Mouse (Mus musculus) kidney, embryonic 15.5 days (tissue): ENCODE results near the gene Tra2b. TPM values are rescaled to one million over a fixed set of nuclear protein-coding genes. Genes with fewer than 3 reads are reported as not detected.
"Not testable (repeated sequence)": the region's sequence is repeated elsewhere in the genome, so short reads cannot be mapped to it uniquely, and the experiment has no call there.

Source experiments
- ATAC-seq: fragments of 200-750 bp; cut with Nextera tagmentation; replicated peaks from 2 replicates; pipeline ENCODE4 v1.8.0; 2017; ENCODE audit warnings: moderate TSS enrichment; ENCODE audit not compliant: low FRiP score
- H3K27ac ChIP-seq: fragments of 300-500 bp; sonication (generic); 2 replicates; pipeline ENCODE4 v1.5.1; 2015; ENCODE audit warnings: mild to moderate bottlenecking, inconsistent platforms
- H3K27me3 ChIP-seq: fragments of 300-500 bp; sonication (generic); 2 replicates; pipeline ENCODE4 v1.6.1; 2015; ENCODE audit warnings: inconsistent platforms
- H3K36me3 ChIP-seq: fragments of 300-500 bp; sonication (generic); 2 replicates; pipeline ENCODE4 v1.6.1; 2015; ENCODE audit warnings: inconsistent platforms
- H3K4me1 ChIP-seq: fragments of 300-500 bp; sonication (generic); 2 replicates; pipeline ENCODE4 v1.6.1; 2015; ENCODE audit warnings: inconsistent platforms
- H3K4me2 ChIP-seq: fragments of 300-500 bp; sonication (generic); 2 replicates; pipeline ENCODE4 v1.6.1; 2015; ENCODE audit warnings: moderate library complexity, mild to moderate bottlenecking, inconsistent platforms
- H3K4me3 ChIP-seq: fragments of 300-500 bp; sonication (generic); replicated peaks from 2 replicates; pipeline ENCODE4 v1.5.1; 2015; ENCODE audit warnings: mild to moderate bottlenecking, inconsistent platforms
- H3K9ac ChIP-seq: fragments of 300-500 bp; sonication (generic); 2 replicates; pipeline ENCODE4 v1.6.1; 2015; ENCODE audit warnings: mild to moderate bottlenecking, inconsistent platforms
- H3K9me3 ChIP-seq: fragments of 300-500 bp; sonication (generic); replicated peaks from 2 replicates; pipeline ENCODE4 v1.6.1; 2016; ENCODE audit warnings: inconsistent platforms
- WGBS: fragments of 180-500 bp; shearing (Covaris S2); methylation state at CpG from one replicate; pipeline ENCODE4 v1.1.7; 2015; ENCODE audit warnings: mixed read lengths; 5-methylcytosine and 5-hydroxymethylcytosine counted together
- polyA plus RNA-seq: library from polyadenylated mRNA; unstranded; fragments of >200 nt; fragmentation: Nextera tagmentation; extraction: Ambion mirVana; gene quantifications from 2 replicates; pipeline ENCODE4 v1.2.1, GENCODE M21; 2015

Tra2b gene
- polyA plus RNA-seq, result 387 and 421 TPM in 2 replicates

DNA sequence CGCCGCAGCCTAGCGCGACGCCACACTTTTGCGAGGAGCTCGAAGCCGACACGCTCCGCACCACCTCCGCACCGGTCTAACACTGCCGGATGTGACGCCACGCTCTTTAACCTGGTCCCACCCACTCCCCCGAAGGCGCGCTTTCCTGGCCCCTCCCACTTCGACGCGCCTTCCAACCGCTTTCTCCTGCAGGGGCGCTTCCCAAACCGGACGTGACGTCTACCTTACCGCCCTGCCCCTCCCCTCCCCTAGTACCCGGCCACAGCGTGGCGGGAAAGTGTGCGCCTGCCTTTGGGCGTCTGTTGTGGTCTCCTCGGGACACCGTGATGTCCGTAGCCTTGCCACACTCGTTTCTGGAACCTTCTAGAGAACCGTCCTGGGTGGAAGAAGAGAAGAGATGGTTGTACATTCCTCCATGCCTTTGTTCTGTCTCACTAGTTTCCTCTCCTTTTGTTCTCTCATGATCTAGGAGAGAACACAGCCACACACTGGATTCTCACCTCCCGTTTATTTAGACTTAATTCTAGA is at the start of gene Tra2b:
TSS of gene Tra2b (minus strand) at position 157 of the 528 bp plus-strand sequence.
- Histone ChIP-seq H3K9me3 (no peaks in the 10 kb centered on the region), H3K4me3 (peak within 1 kb of the TSS; percentile 64), H3K4me1 (peaks cover 18% of the 10 kb centered on the region), H3K9ac (peak within 1 kb of the TSS; percentile 95), H3K27me3 (no peaks in the 10 kb centered on the region), H3K27ac (peak within 1 kb of the TSS; percentile 98), H3K36me3 (no peaks in the 10 kb centered on the region), H3K4me2 (peak within 1 kb of the TSS; percentile 72)
- ATAC-seq, result peak; percentile 99
- WGBS, result 0% methylated on average over 38 of the region's 38 CpGs

GRCm38 (mm10) chr16:22310649-22311048 is 44.8 kb upstream of the Tra2b start:
- no peak overlapping the region for H3K4me2 ChIP-seq
- no peaks in the 10 kb centered on the region for H3K27me3 ChIP-seq
- H3K36me3 ChIP-seq, result no peaks in the 10 kb centered on the region
- ATAC-seq, result no peak
- WGBS, result 25% methylated on average over 1 of the region's 1 CpGs
- no peaks in the 10 kb centered on the region for H3K4me1 ChIP-seq
- no peak overlapping the region for H3K9ac ChIP-seq
- no peaks in the 10 kb centered on the region for H3K9me3 ChIP-seq
- no peak overlapping the region for H3K27ac ChIP-seq
- no peak overlapping the region for H3K4me3 ChIP-seq

DNA sequence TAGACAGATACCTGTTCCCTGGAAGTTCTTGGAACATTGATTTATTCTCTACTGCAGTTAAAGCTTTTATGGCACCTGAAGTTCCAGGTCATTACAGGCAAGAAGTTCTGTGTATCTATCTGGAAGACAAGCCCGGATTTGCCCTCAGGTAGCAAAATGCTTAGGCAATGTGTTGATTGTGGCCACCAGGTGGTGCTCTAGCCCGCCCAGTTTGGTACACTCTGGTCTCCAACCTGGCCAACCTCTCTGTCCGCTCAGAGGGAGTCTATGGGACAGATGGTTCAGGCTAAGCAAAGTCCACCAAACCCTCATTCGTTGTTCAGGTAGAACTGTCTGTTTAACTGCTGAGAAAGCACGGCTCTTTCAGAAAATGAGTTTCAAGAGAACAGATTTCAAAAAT is 36.8 kb upstream of the Tra2b start:
- Histone ChIP-seq H3K36me3 (no peaks in the 10 kb centered on the region), H3K4me1 (no peaks in the 10 kb centered on the region), H3K27ac (no peak overlapping the region), H3K9me3 (no peaks in the 10 kb centered on the region), H3K4me3 (no peak overlapping the region), H3K9ac (no peak overlapping the region), H3K27me3 (0 out of 2 replicates have a peak, but pooled peaks cover 4% of the 10 kb centered on the region), H3K4me2 (no peak overlapping the region)
- ATAC-seq, result 0 out of 2 replicates have a peak, but pooled peaks have one; percentile 43
- 28% methylated on average over 5 of the region's 5 CpGs for WGBS

DNA sequence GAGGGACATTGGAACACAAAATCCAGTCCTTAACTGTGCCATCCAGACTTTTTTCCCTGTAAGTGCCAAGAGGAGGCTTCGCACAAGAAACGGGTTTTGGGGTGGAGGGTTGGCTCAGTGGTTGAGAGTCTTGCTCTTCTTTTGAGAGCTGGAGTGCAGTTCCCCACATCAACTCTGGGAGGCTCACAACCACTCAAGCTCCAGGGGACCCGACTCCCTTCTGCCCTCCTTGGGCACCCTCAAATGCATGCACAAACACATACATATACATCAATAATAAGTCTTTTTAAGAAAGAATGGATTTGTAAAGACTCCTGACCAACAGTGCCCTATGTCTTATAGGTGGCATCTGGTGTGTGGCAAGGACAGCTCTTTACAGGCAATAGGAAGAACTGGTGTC is 35.6 kb upstream of the Tra2b start:
- no peak overlapping the region for H3K4me3 ChIP-seq
- no peak overlapping the region for H3K4me2 ChIP-seq
- H3K27me3 ChIP-seq, result 0 out of 2 replicates have a peak, but pooled peaks cover 4% of the 10 kb centered on the region
- no peak overlapping the region for H3K9ac ChIP-seq
- H3K36me3 ChIP-seq, result no peaks in the 10 kb centered on the region
- no peak for ATAC-seq
- no peak overlapping the region for H3K27ac ChIP-seq
- WGBS, result 76% methylated on average over 3 of the region's 3 CpGs
- no peaks in the 10 kb centered on the region for H3K4me1 ChIP-seq
- no peaks in the 10 kb centered on the region for H3K9me3 ChIP-seq

- no peak overlapping the region for H3K27ac ChIP-seq
- no peak overlapping the region for H3K4me2 ChIP-seq
- H3K9me3 ChIP-seq, result no peaks in the 10 kb centered on the region
- 66% methylated on average over 6 of the region's 6 CpGs for WGBS
- ATAC-seq, result no peak
- H3K4me1 ChIP-seq, result no peaks in the 10 kb centered on the region
- no peak overlapping the region for H3K9ac ChIP-seq
- H3K27me3 ChIP-seq, result 0 out of 2 replicates have a peak, but pooled peaks cover 4% of the 10 kb centered on the region
- H3K36me3 ChIP-seq, result no peaks in the 10 kb centered on the region
- H3K4me3 ChIP-seq, result no peak overlapping the region
Measured at GRCm38 (mm10) chr16:22296901-22297300, 31.1 kb upstream of the Tra2b start.

GRCm38 (mm10) chr16:22294812-22295211 is 29.0 kb upstream of the Tra2b start:
- not testable (repeated sequence) for H3K9ac ChIP-seq, H3K27me3 ChIP-seq, ATAC-seq, H3K4me1 ChIP-seq, H3K4me2 ChIP-seq, H3K27ac ChIP-seq, H3K36me3 ChIP-seq, H3K9me3 ChIP-seq, H3K4me3 ChIP-seq
- WGBS, result 93% methylated on average over 14 of the region's 14 CpGs

GRCm38 (mm10) chr16:22293600-22293999 is 27.8 kb upstream of the Tra2b start:
- Histone ChIP-seq H3K9ac (no peak overlapping the region), H3K36me3 (no peaks in the 10 kb centered on the region), H3K27ac (no peak overlapping the region), H3K4me2 (no peak overlapping the region), H3K9me3 (no peaks in the 10 kb centered on the region; the same call in 1 of the 2 replicates), H3K4me3 (no peak overlapping the region), H3K4me1 (no peaks in the 10 kb centered on the region), H3K27me3 (no peaks in the 10 kb centered on the region)
- ATAC-seq, result no peak
- WGBS, result 60% methylated on average over 2 of the region's 2 CpGs

- H3K27me3 ChIP-seq, result no peaks in the 10 kb centered on the region
- no peaks in the 10 kb centered on the region for H3K4me1 ChIP-seq
- no peaks in the 10 kb centered on the region for H3K36me3 ChIP-seq
- H3K9me3 ChIP-seq, result no peaks in the 10 kb centered on the region; the same call in 1 of the 2 replicates
- H3K27ac ChIP-seq, result no peak overlapping the region
- ATAC-seq, result no peak
- no peak overlapping the region for H3K9ac ChIP-seq
- H3K4me2 ChIP-seq, result no peak overlapping the region
- 91% methylated on average over 4 of the region's 4 CpGs for WGBS
- H3K4me3 ChIP-seq, result no peak overlapping the region
Measured at GRCm38 (mm10) chr16:22292394-22292793, 26.6 kb upstream of the Tra2b start.

DNA sequence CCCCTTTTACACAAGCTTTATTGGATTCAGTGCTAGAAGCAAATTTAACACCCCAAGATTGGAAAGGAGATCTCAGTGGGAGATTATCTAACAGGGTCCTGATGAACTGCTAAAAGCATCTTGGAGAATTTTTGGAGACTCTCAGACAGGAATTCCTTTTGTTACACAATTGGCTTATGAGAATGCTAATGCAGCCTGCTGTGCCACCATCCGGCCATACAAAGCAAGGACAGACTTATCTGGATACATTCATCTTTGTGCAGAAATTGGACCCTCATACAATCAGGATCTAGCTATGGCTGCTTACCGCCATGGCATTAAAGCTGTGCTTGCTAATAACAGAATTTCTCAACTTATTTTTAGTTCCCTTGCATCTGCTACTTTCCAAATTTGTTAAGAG is 23.8 kb upstream of the Tra2b start:
- no peak for ATAC-seq
- Histone ChIP-seq H3K4me1 (no peaks in the 10 kb centered on the region), H3K36me3 (no peaks in the 10 kb centered on the region), H3K4me2 (no peak overlapping the region), H3K27me3 (no peaks in the 10 kb centered on the region), H3K9ac (no peak overlapping the region), H3K27ac (no peak overlapping the region), H3K4me3 (no peak overlapping the region), H3K9me3 (no peaks in the 10 kb centered on the region; the same call in 1 of the 2 replicates)
- 85% methylated on average over 2 of the region's 2 CpGs for WGBS

GRCm38 (mm10) chr16:22286996-22287395 is 21.2 kb upstream of the Tra2b start:
- no peaks in the 10 kb centered on the region for H3K4me1 ChIP-seq
- H3K27ac ChIP-seq, result no peak overlapping the region
- H3K9me3 ChIP-seq, result no peaks in the 10 kb centered on the region; the same call in 1 of the 2 replicates
- 83% methylated on average over 1 of the region's 1 CpGs for WGBS
- ATAC-seq, result no peak
- H3K4me3 ChIP-seq, result no peak overlapping the region
- H3K9ac ChIP-seq, result no peak overlapping the region
- H3K36me3 ChIP-seq, result no peaks in the 10 kb centered on the region
- H3K4me2 ChIP-seq, result no peak overlapping the region
- no peaks in the 10 kb centered on the region for H3K27me3 ChIP-seq

DNA sequence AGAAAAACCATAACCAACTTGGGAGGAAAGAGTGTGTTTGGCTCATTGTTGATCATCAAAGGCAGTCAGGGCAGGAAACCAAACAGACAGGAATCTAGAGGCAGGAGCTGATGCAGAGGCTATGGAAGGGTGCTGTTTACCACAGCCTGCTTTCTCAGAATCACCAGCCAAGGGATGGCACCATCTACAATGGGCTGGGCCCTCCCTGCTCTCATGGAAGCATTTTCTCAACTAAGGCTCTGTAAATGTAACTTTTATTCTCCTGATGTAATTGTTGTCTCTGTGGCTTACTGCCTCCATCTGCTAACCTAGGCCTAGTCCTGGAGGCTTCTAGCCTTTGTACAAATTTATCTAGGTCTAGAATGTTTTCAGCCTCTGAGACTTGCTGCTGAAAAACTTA is 10.7 kb upstream of the Tra2b start:
- Histone ChIP-seq H3K27ac (no peak overlapping the region), H3K4me1 (no peaks in the 10 kb centered on the region), H3K4me3 (no peak overlapping the region), H3K4me2 (no peak overlapping the region), H3K9me3 (peaks cover 6% of the 10 kb centered on the region; the same call in 1 of the 2 replicates), H3K9ac (no peak overlapping the region), H3K36me3 (no peaks in the 10 kb centered on the region), H3K27me3 (no peaks in the 10 kb centered on the region)
- ATAC-seq, result no peak

- 60% methylated on average over 2 of the region's 2 CpGs for WGBS
Measured at GRCm38 (mm10) chr16:22275142-22275541, 9.3 kb upstream of the Tra2b start.

DNA sequence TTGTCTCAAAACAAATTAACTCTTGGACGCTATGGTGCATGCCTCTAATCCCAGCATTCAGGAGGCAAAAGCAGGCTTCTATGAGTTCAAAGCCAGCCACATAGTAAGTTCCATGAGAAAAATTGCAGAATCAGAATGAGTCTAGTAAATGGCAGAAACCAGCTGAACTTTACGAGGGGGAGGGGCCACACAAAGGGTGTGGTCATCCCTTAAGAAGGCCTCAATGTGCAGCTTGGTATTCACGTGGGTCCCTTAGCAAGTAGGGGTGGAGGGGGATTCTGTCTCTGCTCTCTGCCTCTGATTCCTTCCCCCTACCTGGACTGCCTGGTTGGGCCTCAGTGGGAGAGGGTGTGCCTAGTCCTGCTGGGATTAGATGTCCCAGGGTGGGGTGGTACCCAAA is 4.7 kb upstream of the Tra2b start:
- no peaks in the 10 kb centered on the region for H3K9me3 ChIP-seq
- H3K4me2 ChIP-seq, result no peak overlapping the region
- no peaks in the 10 kb centered on the region for H3K27me3 ChIP-seq
- H3K9ac ChIP-seq, result no peak overlapping the region
- no peak overlapping the region for H3K27ac ChIP-seq
- peaks cover 7% of the 10 kb centered on the region for H3K4me1 ChIP-seq
- no peaks in the 10 kb centered on the region for H3K36me3 ChIP-seq
- H3K4me3 ChIP-seq, result no peak overlapping the region
- ATAC-seq, result no peak
- 57% methylated on average over 3 of the region's 3 CpGs for WGBS

More at GRCm38 (mm10) chr16:22275142-22275541, 9.3 kb upstream of the Tra2b start:
- Histone ChIP-seq H3K27me3 (no peaks in the 10 kb centered on the region), H3K4me2 (no peak overlapping the region), H3K4me1 (no peaks in the 10 kb centered on the region), H3K4me3 (no peak overlapping the region), H3K9me3 (peaks cover 6% of the 10 kb centered on the region; the same call in 1 of the 2 replicates), H3K36me3 (no peaks in the 10 kb centered on the region), H3K27ac (no peak overlapping the region), H3K9ac (no peak overlapping the region)
- no peak for ATAC-seq
